Mouse (Mus musculus) lung, embryonic 15.5 days (tissue): ENCODE measurements around the gene Trim10. TPM values are rescaled to one million over a fixed set of nuclear protein-coding genes. Genes with fewer than 3 reads are reported as not detected.

Experiments used
- ATAC-seq: fragments of 200-750 bp; cut with Nextera tagmentation; 2 replicates; pipeline ENCODE4 v1.8.0; 2017; ENCODE audit warnings: moderate number of reproducible peaks, borderline replicate concordance; ENCODE audit not compliant: low FRiP score, low TSS enrichment; ENCODE audit errors: extremely low read depth
- H3K27ac ChIP-seq: fragments of 300-500 bp; sonication (generic); 2 replicates; pipeline ENCODE4 v1.5.1; 2015; ENCODE audit warnings: moderate library complexity, mild to moderate bottlenecking, inconsistent platforms
- H3K27me3 ChIP-seq: fragments of 300-500 bp; sonication (generic); 2 replicates; pipeline ENCODE4 v1.6.1; 2015; ENCODE audit warnings: inconsistent platforms
- H3K36me3 ChIP-seq: fragments of 300-500 bp; sonication (generic); 2 replicates; pipeline ENCODE4 v1.6.1; 2015; ENCODE audit warnings: inconsistent platforms
- H3K4me1 ChIP-seq: fragments of 300-500 bp; sonication (generic); 2 replicates; pipeline ENCODE4 v1.6.1; 2015; ENCODE audit warnings: inconsistent platforms
- H3K4me2 ChIP-seq: fragments of 300-500 bp; sonication (generic); 2 replicates; pipeline ENCODE4 v1.6.1; 2015; ENCODE audit warnings: inconsistent platforms, mild to moderate bottlenecking, moderate library complexity
- H3K4me3 ChIP-seq: fragments of 300-500 bp; sonication (generic); 2 replicates; pipeline ENCODE4 v1.5.1; 2015; ENCODE audit warnings: mild to moderate bottlenecking, inconsistent platforms
- H3K9ac ChIP-seq: fragments of 300-500 bp; sonication (generic); 2 replicates; pipeline ENCODE4 v1.6.1; 2015; ENCODE audit warnings: inconsistent platforms
- H3K9me3 ChIP-seq: fragments of 300-500 bp; sonication (generic); 2 replicates; pipeline ENCODE4 v1.6.1; 2016; ENCODE audit warnings: inconsistent platforms
- WGBS: fragments of 180-500 bp; shearing (Covaris S2); methylation state at CpG from one replicate; pipeline ENCODE4 v1.1.7; 2015; 5-methylcytosine and 5-hydroxymethylcytosine counted together
- polyA plus RNA-seq: library from polyadenylated mRNA; unstranded; fragments of >200 nt; fragmentation: Nextera tagmentation; extraction: Ambion mirVana; gene quantifications from 2 replicates; pipeline ENCODE4 v1.2.1, GENCODE M21; 2015

The Trim10 gene
- polyA plus RNA-seq, 1 experiment from 2014 or later = 4.0 TPM

- WGBS = 93% methylated on average over 1 of the region's 1 CpGs
Observed at GRCm38 (mm10) chr17:36896583-36896982, 27.2 kb downstream of the Trim10 start.

GRCm38 (mm10) chr17:36897065-36897464, 27.7 kb downstream of the Trim10 start:
- Histone ChIP-seq H3K27ac (no peak overlapping the region), H3K4me3 (no peak overlapping the region), H3K9ac (no peak overlapping the region), H3K36me3 (no peaks in the 10 kb centered on the region), H3K4me2 (no peak overlapping the region), H3K9me3 (no peaks in the 10 kb centered on the region), H3K4me1 (no peaks in the 10 kb centered on the region; the same call in 1 of the 2 replicates), H3K27me3 (no peaks in the 10 kb centered on the region)
- ATAC-seq = no peak

More at GRCm38 (mm10) chr17:36896583-36896982, 27.2 kb downstream of the Trim10 start:
- Histone ChIP-seq H3K4me3 (no peak overlapping the region), H3K27me3 (no peaks in the 10 kb centered on the region), H3K9me3 (no peaks in the 10 kb centered on the region), H3K27ac (no peak overlapping the region), H3K4me2 (no peak overlapping the region), H3K9ac (no peak overlapping the region), H3K36me3 (no peaks in the 10 kb centered on the region), H3K4me1 (no peaks in the 10 kb centered on the region; the same call in 1 of the 2 replicates)
- ATAC-seq = no peak

- no peaks in the 10 kb centered on the region for H3K36me3 ChIP-seq
- H3K27ac ChIP-seq = no peak within 1 kb of the TSS
- H3K4me1 ChIP-seq = no peaks in the 10 kb centered on the region; the same call in 1 of the 2 replicates
- ATAC-seq = no peak
- H3K27me3 ChIP-seq = no peaks in the 10 kb centered on the region
- 56% methylated on average over 6 of the region's 6 CpGs for WGBS
- H3K9me3 ChIP-seq = no peaks in the 10 kb centered on the region
- no peak within 1 kb of the TSS for H3K4me3 ChIP-seq
- H3K9ac ChIP-seq = no peak within 1 kb of the TSS
- no peak within 1 kb of the TSS for H3K4me2 ChIP-seq
Observed at GRCm38 (mm10) chr17:36897552-36898205, 28.3 kb downstream of the Trim10 start, which contains the start of gene Trim31. TSS of gene Trim31 (plus strand) at chr17:36898118.

GRCm38 (mm10) chr17:36899376-36899775, 30.0 kb downstream of the Trim10 start:
- no peaks in the 10 kb centered on the region for H3K36me3 ChIP-seq
- no peak overlapping the region for H3K9ac ChIP-seq
- no peaks in the 10 kb centered on the region for H3K27me3 ChIP-seq
- ATAC-seq = no peak
- no peak overlapping the region for H3K4me2 ChIP-seq
- H3K9me3 ChIP-seq = no peaks in the 10 kb centered on the region
- no peaks in the 10 kb centered on the region; the same call in 1 of the 2 replicates for H3K4me1 ChIP-seq
- no peak overlapping the region for H3K4me3 ChIP-seq
- no peak overlapping the region for H3K27ac ChIP-seq
- 70% methylated on average over 4 of the region's 4 CpGs for WGBS

GRCm38 (mm10) chr17:36900001-36900400, 30.6 kb downstream of the Trim10 start:
- Histone ChIP-seq H3K9me3 (no peaks in the 10 kb centered on the region), H3K27me3 (no peaks in the 10 kb centered on the region), H3K4me1 (no peaks in the 10 kb centered on the region; the same call in 1 of the 2 replicates), H3K27ac (no peak overlapping the region), H3K9ac (no peak overlapping the region), H3K4me3 (no peak overlapping the region), H3K4me2 (no peak overlapping the region), H3K36me3 (no peaks in the 10 kb centered on the region)
- WGBS = 85% methylated on average over 5 of the region's 5 CpGs
- no peak for ATAC-seq

- Histone ChIP-seq H3K4me2 (no peak overlapping the region), H3K9ac (no peak overlapping the region), H3K9me3 (no peaks in the 10 kb centered on the region), H3K27me3 (no peaks in the 10 kb centered on the region), H3K4me1 (no peaks in the 10 kb centered on the region; the same call in 1 of the 2 replicates), H3K4me3 (no peak overlapping the region), H3K27ac (no peak overlapping the region), H3K36me3 (no peaks in the 10 kb centered on the region)
- no peak for ATAC-seq
- WGBS = 28% methylated on average over 1 of the region's 1 CpGs
Observed at GRCm38 (mm10) chr17:36900691-36901090, 31.3 kb downstream of the Trim10 start.

- Histone ChIP-seq H3K9ac (no peak overlapping the region), H3K4me3 (no peak overlapping the region), H3K4me1 (no peaks in the 10 kb centered on the region; the same call in 1 of the 2 replicates), H3K9me3 (no peaks in the 10 kb centered on the region), H3K27me3 (no peaks in the 10 kb centered on the region), H3K4me2 (no peak overlapping the region), H3K27ac (no peak overlapping the region), H3K36me3 (no peaks in the 10 kb centered on the region)
- no peak for ATAC-seq
- 56% methylated on average over 3 of the region's 3 CpGs for WGBS
Observed at GRCm38 (mm10) chr17:36903651-36904050, 34.3 kb downstream of the Trim10 start.

- WGBS = 42% methylated on average over 1 of the region's 1 CpGs
- Histone ChIP-seq H3K4me1 (no peaks in the 10 kb centered on the region), H3K4me3 (no peak overlapping the region), H3K27ac (no peak overlapping the region), H3K36me3 (no peaks in the 10 kb centered on the region), H3K9me3 (no peaks in the 10 kb centered on the region), H3K27me3 (no peaks in the 10 kb centered on the region), H3K9ac (no peak overlapping the region), H3K4me2 (no peak overlapping the region)
- ATAC-seq = 0 out of 2 replicates have a peak, but pooled peaks have one; percentile 49
Observed at GRCm38 (mm10) chr17:36908235-36908634, 38.9 kb downstream of the Trim10 start.

GRCm38 (mm10) chr17:36909802-36910201, 40.4 kb downstream of the Trim10 start:
- no peak overlapping the region for H3K27ac ChIP-seq
- ATAC-seq = no peak
- 48% methylated on average over 4 of the region's 4 CpGs for WGBS
- no peak overlapping the region for H3K4me3 ChIP-seq
- no peak overlapping the region for H3K9ac ChIP-seq
- H3K27me3 ChIP-seq = no peaks in the 10 kb centered on the region
- no peaks in the 10 kb centered on the region for H3K36me3 ChIP-seq
- no peaks in the 10 kb centered on the region for H3K9me3 ChIP-seq
- no peaks in the 10 kb centered on the region for H3K4me1 ChIP-seq
- no peak overlapping the region for H3K4me2 ChIP-seq

- H3K36me3 ChIP-seq = no peaks in the 10 kb centered on the region
- H3K9me3 ChIP-seq = no peaks in the 10 kb centered on the region
- no peak for ATAC-seq
- no peak overlapping the region for H3K27ac ChIP-seq
- 49% methylated on average over 2 of the region's 2 CpGs for WGBS
- no peaks in the 10 kb centered on the region for H3K4me1 ChIP-seq
- H3K4me3 ChIP-seq = no peak overlapping the region
- no peaks in the 10 kb centered on the region for H3K27me3 ChIP-seq
- H3K4me2 ChIP-seq = no peak overlapping the region
- no peak overlapping the region for H3K9ac ChIP-seq
Observed at GRCm38 (mm10) chr17:36912031-36912430, 42.7 kb downstream of the Trim10 start.

GRCm38 (mm10) chr17:36914108-36914507, 44.7 kb downstream of the Trim10 start:
- 8% methylated on average over 2 of the region's 2 CpGs for WGBS
- Histone ChIP-seq H3K4me2 (no peak overlapping the region), H3K4me1 (no peaks in the 10 kb centered on the region), H3K27me3 (no peaks in the 10 kb centered on the region), H3K36me3 (no peaks in the 10 kb centered on the region), H3K9me3 (no peaks in the 10 kb centered on the region), H3K9ac (no peak overlapping the region), H3K27ac (no peak overlapping the region), H3K4me3 (no peak overlapping the region)
- ATAC-seq = no peak

GRCm38 (mm10) chr17:36915076-36915475, 45.7 kb downstream of the Trim10 start:
- no peaks in the 10 kb centered on the region for H3K4me1 ChIP-seq
- no peak; the same call in 1 of the 2 replicates for ATAC-seq

More at GRCm38 (mm10) chr17:36915076-36915475, 45.7 kb downstream of the Trim10 start:
- Histone ChIP-seq H3K9me3 (no peaks in the 10 kb centered on the region), H3K27ac (no peak overlapping the region), H3K9ac (no peak overlapping the region), H3K36me3 (no peaks in the 10 kb centered on the region), H3K4me2 (no peak overlapping the region), H3K27me3 (no peaks in the 10 kb centered on the region), H3K4me3 (no peak overlapping the region)
- WGBS = 13% methylated on average over 9 of the region's 9 CpGs
